Mouse (Mus musculus): Measurements from ENCODE around the gene Smok3c. TPM values are rescaled to one million over a fixed set of nuclear protein-coding genes. Genes with fewer than 3 reads are reported as not detected.

Smok3c gene
- polyA plus RNA-seq, 1 experiment from 2014 or later, result not detected

DNA sequence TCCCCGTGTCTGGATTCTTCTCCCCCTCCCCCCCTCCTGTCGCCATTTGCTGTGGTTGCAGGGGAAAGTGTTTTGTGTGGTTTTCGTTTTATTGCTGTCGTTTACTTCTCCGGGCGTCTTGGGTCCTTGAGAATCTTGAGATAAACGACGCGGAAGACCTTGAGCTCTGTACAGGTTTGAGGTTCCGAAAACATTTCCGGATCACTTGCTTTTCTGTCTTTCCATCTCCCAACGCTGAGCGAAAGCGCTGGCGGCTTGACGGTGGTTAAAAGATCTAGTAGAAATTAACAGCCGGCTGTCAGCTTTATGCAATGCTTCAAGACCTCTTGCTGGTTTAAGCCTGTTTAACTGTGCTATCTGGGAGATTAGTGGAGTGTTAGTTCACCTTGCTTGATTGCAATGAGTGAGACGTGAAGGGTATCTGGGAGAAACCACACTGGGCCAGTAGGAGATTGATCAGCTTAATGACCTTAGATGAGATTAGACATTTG, 32.5 kb downstream of the Smok3c start:
- Histone ChIP-seq H3K9ac (replicated peaks; ENCODE audit: low read length) (peak overlapping the region; percentile 99), H3K9me3 (replicated peaks; ENCODE audit: control insufficient read depth, low read length) (no peaks in the 10 kb centered on the region), H3K4me2 (ENCODE audit: low read depth, low read length) (peak overlapping the region; percentile 64), H3K27me3 (ENCODE audit: control insufficient read depth, insufficient read depth, low read length) (no peaks in the 10 kb centered on the region), H3K4me1 (ENCODE audit: control insufficient read depth, insufficient read depth, low read length) (no peaks in the 10 kb centered on the region), H3K4me3 (ENCODE audit: low read depth, low read length) (peak overlapping the region; percentile 94), H3K36me3 (replicated peaks; ENCODE audit: control insufficient read depth, insufficient read depth, low read depth, low read length) (no peaks in the 10 kb centered on the region), H3K27ac (replicated peaks; ENCODE audit: low read depth, low read length) (peak overlapping the region; percentile 48)
- WGBS, result under 1% methylated on average over 18 of the region's 18 CpGs
- DNase-seq (ENCODE audit: low spot score), result no peak
- ATAC-seq (replicated peaks; ENCODE audit: insufficient number of reproducible peaks, low FRiP score, low TSS enrichment, low read depth), result no peak

DNA sequence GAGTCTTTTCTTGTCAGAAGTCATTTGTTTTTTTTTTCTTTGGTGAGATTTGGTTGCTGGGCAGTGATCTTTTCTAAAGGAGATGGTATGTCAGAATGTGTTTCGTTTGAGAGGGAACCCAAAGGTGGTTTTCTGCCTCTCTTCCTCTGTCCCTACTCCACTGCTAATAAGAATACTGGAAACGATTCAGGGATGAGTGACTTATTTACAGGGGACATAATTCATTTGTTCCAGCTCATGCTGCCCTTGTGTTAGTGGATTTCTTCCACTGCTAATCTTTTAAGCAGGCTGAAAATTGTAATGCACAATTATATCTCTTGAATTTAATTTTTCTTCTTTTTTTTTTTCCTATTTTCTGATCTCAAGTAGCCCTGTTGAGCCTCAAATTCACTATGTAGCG, 33.8 kb downstream of the Smok3c start:
- H3K27me3 ChIP-seq (ENCODE audit: control insufficient read depth, insufficient read depth, low read length), result no peaks in the 10 kb centered on the region
- no peak overlapping the region for H3K27ac ChIP-seq (replicated peaks; ENCODE audit: low read depth, low read length)
- ATAC-seq (replicated peaks; ENCODE audit: insufficient number of reproducible peaks, low FRiP score, low TSS enrichment, low read depth), result no peak
- no peaks in the 10 kb centered on the region for H3K9me3 ChIP-seq (replicated peaks; ENCODE audit: control insufficient read depth, low read length)
- H3K4me1 ChIP-seq (ENCODE audit: control insufficient read depth, insufficient read depth, low read length), result no peaks in the 10 kb centered on the region
- DNase-seq (ENCODE audit: low spot score), result no peak
- H3K9ac ChIP-seq (replicated peaks; ENCODE audit: low read length), result no peak overlapping the region
- no peaks in the 10 kb centered on the region for H3K36me3 ChIP-seq (replicated peaks; ENCODE audit: control insufficient read depth, insufficient read depth, low read depth, low read length)
- H3K4me2 ChIP-seq (ENCODE audit: low read depth, low read length), result no peak overlapping the region
- 86% methylated on average over 3 of the region's 3 CpGs for WGBS
- no peak overlapping the region for H3K4me3 ChIP-seq (ENCODE audit: low read depth, low read length)

DNA sequence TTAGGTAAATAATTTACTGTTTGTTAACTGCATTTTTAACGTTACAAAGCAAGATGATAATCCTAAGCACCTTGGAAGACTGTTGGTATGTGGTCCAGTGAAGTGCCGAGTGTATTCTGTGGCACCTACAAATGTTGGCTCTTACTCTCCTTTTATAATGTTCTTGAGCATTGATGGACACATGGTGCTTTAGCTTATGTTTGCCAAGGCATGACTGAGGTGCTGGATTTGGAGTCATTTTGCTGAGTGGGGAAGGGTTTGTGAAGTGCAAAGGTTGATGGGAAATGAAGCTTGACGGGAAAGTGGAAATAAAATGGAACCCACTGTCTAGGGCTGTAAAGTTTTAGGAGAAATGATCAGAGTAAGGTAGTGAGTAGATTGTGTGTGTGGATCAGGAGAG, 35.4 kb downstream of the Smok3c start:
- Histone ChIP-seq H3K9me3 (replicated peaks; ENCODE audit: control insufficient read depth, low read length) (no peaks in the 10 kb centered on the region), H3K9ac (replicated peaks; ENCODE audit: low read length) (no peak overlapping the region), H3K4me3 (ENCODE audit: low read depth, low read length) (no peak overlapping the region)

DNA sequence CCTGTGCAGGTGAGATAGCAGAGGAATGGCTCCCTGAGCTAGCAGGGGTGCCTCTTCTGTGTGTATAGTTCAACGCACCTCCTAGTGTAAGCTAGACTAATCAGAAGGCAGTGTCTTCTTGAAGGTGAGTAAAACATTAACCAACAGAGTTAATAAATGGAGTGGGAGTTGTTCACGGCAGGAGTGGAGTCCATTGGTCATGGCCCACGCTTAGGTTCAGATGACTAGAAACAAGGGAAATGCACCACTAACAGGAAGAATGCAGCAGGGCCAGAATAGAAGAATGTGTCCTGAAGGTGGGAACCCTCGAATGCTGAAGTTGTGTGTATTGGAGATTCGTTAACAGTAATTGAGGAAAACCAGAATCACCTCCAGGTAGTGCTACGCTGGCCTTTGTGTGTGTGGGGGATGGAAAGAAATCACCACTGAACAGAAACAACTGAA, 36.1 kb downstream of the Smok3c start:
- H3K9ac ChIP-seq (replicated peaks; ENCODE audit: low read length), result no peak overlapping the region
- H3K36me3 ChIP-seq (replicated peaks; ENCODE audit: control insufficient read depth, insufficient read depth, low read depth, low read length), result no peaks in the 10 kb centered on the region
- ATAC-seq (replicated peaks; ENCODE audit: insufficient number of reproducible peaks, low FRiP score, low TSS enrichment, low read depth) (no peak), DNase-seq (ENCODE audit: low spot score) (no peak)
- H3K4me3 ChIP-seq (ENCODE audit: low read depth, low read length), result no peak overlapping the region
- H3K27ac ChIP-seq (replicated peaks; ENCODE audit: low read depth, low read length), result no peak overlapping the region
- no peak overlapping the region for H3K4me2 ChIP-seq (ENCODE audit: low read depth, low read length)
- 92% methylated on average over 6 of the region's 6 CpGs for WGBS
- no peaks in the 10 kb centered on the region for H3K4me1 ChIP-seq (ENCODE audit: control insufficient read depth, insufficient read depth, low read length)
- no peaks in the 10 kb centered on the region for H3K27me3 ChIP-seq (ENCODE audit: control insufficient read depth, insufficient read depth, low read length)
- H3K9me3 ChIP-seq (replicated peaks; ENCODE audit: control insufficient read depth, low read length), result no peaks in the 10 kb centered on the region

More for the DNA sequence above, 35.4 kb downstream of the Smok3c start:
- no peaks in the 10 kb centered on the region for H3K36me3 ChIP-seq (replicated peaks; ENCODE audit: control insufficient read depth, insufficient read depth, low read depth, low read length)
- DNase-seq (ENCODE audit: low spot score) (no peak), ATAC-seq (replicated peaks; ENCODE audit: insufficient number of reproducible peaks, low FRiP score, low TSS enrichment, low read depth) (no peak)
- no peak overlapping the region for H3K4me2 ChIP-seq (ENCODE audit: low read depth, low read length)
- no peaks in the 10 kb centered on the region for H3K27me3 ChIP-seq (ENCODE audit: control insufficient read depth, insufficient read depth, low read length)
- no peak overlapping the region for H3K27ac ChIP-seq (replicated peaks; ENCODE audit: low read depth, low read length)
- 84% methylated on average over 3 of the region's 3 CpGs for WGBS
- no peaks in the 10 kb centered on the region for H3K4me1 ChIP-seq (ENCODE audit: control insufficient read depth, insufficient read depth, low read length)

DNA sequence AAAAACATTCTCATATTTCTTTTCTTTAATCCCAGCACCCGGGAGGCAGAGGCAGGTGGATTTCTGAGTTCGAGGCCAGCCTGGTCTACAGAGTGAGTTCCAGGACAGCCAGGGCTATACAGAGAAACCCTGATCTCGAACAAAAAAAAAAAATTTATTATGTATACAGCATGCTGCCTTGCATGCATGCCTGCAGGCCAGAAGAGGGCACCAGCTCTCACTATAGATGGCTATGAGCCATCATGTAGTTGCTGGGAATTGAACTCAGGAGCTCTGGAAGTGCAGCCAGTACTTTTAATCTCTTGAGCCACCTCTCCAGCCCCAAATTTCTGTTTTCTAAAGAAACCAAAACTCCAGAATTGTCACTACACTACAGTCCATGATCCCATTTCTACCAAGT, 37.3 kb downstream of the Smok3c start:
- no peak overlapping the region for H3K27ac ChIP-seq (replicated peaks; ENCODE audit: low read depth, low read length)
- peaks cover 3% of the 10 kb centered on the region; the same call in 1 of the 2 replicates for H3K36me3 ChIP-seq (replicated peaks; ENCODE audit: control insufficient read depth, insufficient read depth, low read depth, low read length)
- H3K9me3 ChIP-seq (replicated peaks; ENCODE audit: control insufficient read depth, low read length), result no peaks in the 10 kb centered on the region
- DNase-seq (ENCODE audit: low spot score), result no peak
- ATAC-seq (replicated peaks; ENCODE audit: insufficient number of reproducible peaks, low FRiP score, low TSS enrichment, low read depth), result no peak
- no peak overlapping the region for H3K9ac ChIP-seq (replicated peaks; ENCODE audit: low read length)
- H3K4me2 ChIP-seq (ENCODE audit: low read depth, low read length), result no peak overlapping the region
- 84% methylated on average over 3 of the region's 3 CpGs for WGBS
- H3K4me1 ChIP-seq (ENCODE audit: control insufficient read depth, insufficient read depth, low read length), result no peaks in the 10 kb centered on the region
- H3K4me3 ChIP-seq (ENCODE audit: low read depth, low read length), result no peak overlapping the region
- no peaks in the 10 kb centered on the region for H3K27me3 ChIP-seq (ENCODE audit: control insufficient read depth, insufficient read depth, low read length)

DNA sequence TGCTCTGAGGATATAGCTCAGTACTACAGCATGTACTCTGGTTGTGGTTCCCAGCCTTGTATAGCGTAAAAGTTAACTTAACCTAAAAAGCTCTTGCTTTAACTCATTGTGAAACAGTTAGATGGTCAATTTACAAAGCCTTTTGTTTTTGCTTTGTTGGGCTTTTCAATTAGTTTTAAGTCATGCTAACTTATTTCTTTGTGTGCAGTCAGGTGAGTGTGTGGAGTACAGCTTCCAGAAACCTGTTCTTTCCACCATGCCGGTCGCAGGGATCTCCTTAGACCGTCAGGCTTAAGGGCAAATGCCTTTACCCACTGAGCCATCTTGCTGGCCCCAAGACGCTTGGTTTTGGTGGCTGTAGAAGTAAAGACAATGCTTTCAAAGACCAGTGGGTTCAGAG, 37.7 kb downstream of the Smok3c start:
- Histone ChIP-seq H3K27ac (replicated peaks; ENCODE audit: low read depth, low read length) (no peak overlapping the region), H3K4me1 (ENCODE audit: control insufficient read depth, insufficient read depth, low read length) (no peaks in the 10 kb centered on the region), H3K27me3 (ENCODE audit: control insufficient read depth, insufficient read depth, low read length) (no peaks in the 10 kb centered on the region), H3K9ac (replicated peaks; ENCODE audit: low read length) (no peak overlapping the region), H3K4me3 (ENCODE audit: low read depth, low read length) (no peak overlapping the region), H3K36me3 (replicated peaks; ENCODE audit: control insufficient read depth, insufficient read depth, low read depth, low read length) (peaks cover 3% of the 10 kb centered on the region; the same call in 1 of the 2 replicates), H3K9me3 (replicated peaks; ENCODE audit: control insufficient read depth, low read length) (no peaks in the 10 kb centered on the region), H3K4me2 (ENCODE audit: low read depth, low read length) (no peak overlapping the region)
- no peak for DNase-seq (ENCODE audit: low spot score)
- WGBS, result 89% methylated on average over 5 of the region's 5 CpGs
- ATAC-seq (replicated peaks; ENCODE audit: insufficient number of reproducible peaks, low FRiP score, low TSS enrichment, low read depth), result no peak

DNA sequence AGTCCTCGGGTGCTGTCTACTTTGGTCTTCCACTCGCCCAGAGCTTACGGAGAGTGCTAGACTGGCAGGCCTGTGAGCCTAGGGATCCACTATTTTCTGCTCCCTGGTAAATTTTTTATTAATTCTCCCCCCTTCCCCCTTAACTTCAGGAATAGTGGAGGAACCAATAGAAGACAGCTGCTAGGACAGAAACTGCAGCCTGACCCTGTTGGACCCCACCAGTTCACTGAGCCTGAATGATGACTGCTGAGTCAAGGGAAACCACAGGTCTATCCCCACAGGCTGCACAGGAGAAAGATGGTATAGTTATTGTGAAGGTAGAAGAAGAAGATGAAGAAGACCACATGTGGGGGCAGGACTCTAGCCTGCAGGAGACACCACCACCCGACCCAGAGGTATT, 39.8 kb downstream of the Smok3c start:
- WGBS, result 98% methylated on average over 4 of the region's 4 CpGs
- no peak for DNase-seq (ENCODE audit: low spot score)
- ATAC-seq (replicated peaks; ENCODE audit: insufficient number of reproducible peaks, low FRiP score, low TSS enrichment, low read depth), result no peak
- Histone ChIP-seq H3K36me3 (replicated peaks; ENCODE audit: control insufficient read depth, insufficient read depth, low read depth, low read length) (peaks cover 9% of the 10 kb centered on the region), H3K27me3 (ENCODE audit: control insufficient read depth, insufficient read depth, low read length) (no peaks in the 10 kb centered on the region), H3K4me2 (ENCODE audit: low read depth, low read length) (no peak overlapping the region), H3K27ac (replicated peaks; ENCODE audit: low read depth, low read length) (no peak overlapping the region), H3K9ac (replicated peaks; ENCODE audit: low read length) (no peak overlapping the region), H3K9me3 (replicated peaks; ENCODE audit: control insufficient read depth, low read length) (no peaks in the 10 kb centered on the region), H3K4me3 (ENCODE audit: low read depth, low read length) (no peak overlapping the region), H3K4me1 (ENCODE audit: control insufficient read depth, insufficient read depth, low read length) (no peaks in the 10 kb centered on the region)

DNA sequence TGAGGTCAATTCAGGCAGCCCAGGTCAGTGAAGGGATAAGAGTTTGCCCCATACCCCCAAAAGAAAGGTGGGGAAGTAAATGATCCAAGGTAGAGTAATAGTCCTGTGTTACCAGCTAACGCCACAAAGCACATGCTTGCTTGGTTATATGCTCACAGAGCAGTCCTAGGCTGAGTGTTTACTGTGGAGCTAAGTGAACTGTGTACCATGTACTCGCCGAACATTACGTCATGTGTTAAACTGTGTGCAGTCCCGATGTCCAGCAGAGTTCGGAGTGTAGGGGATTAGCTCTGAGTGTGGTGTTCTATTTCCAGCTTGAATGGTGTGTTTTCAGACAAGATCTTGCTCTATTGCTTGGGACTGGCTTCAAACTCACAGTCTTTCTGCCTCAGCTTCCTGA, 41.5 kb downstream of the Smok3c start:
- H3K4me2 ChIP-seq (ENCODE audit: low read depth, low read length), result no peak overlapping the region
- WGBS, result 94% methylated on average over 6 of the region's 6 CpGs
- DNase-seq (ENCODE audit: low spot score), result no peak

More for the DNA sequence above, 41.5 kb downstream of the Smok3c start:
- no peak for ATAC-seq (replicated peaks; ENCODE audit: insufficient number of reproducible peaks, low FRiP score, low TSS enrichment, low read depth)
- H3K9ac ChIP-seq (replicated peaks; ENCODE audit: low read length), result no peak overlapping the region
- H3K9me3 ChIP-seq (replicated peaks; ENCODE audit: control insufficient read depth, low read length), result no peaks in the 10 kb centered on the region
- H3K27me3 ChIP-seq (ENCODE audit: control insufficient read depth, insufficient read depth, low read length), result no peaks in the 10 kb centered on the region
- no peaks in the 10 kb centered on the region for H3K4me1 ChIP-seq (ENCODE audit: control insufficient read depth, insufficient read depth, low read length)
- H3K27ac ChIP-seq (replicated peaks; ENCODE audit: low read depth, low read length), result no peak overlapping the region
- H3K36me3 ChIP-seq (replicated peaks; ENCODE audit: control insufficient read depth, insufficient read depth, low read depth, low read length), result peaks cover 18% of the 10 kb centered on the region
- H3K4me3 ChIP-seq (ENCODE audit: low read depth, low read length), result no peak overlapping the region
